Mouse (Mus musculus): ENCODE measurements around the gene Pitpnm3. TPM values are rescaled to one million over a fixed set of nuclear protein-coding genes. Genes with fewer than 3 reads are reported as not detected.

Pitpnm3 gene
- total RNA-seq, 2 experiments from 2014 or later = not detected

DNA sequence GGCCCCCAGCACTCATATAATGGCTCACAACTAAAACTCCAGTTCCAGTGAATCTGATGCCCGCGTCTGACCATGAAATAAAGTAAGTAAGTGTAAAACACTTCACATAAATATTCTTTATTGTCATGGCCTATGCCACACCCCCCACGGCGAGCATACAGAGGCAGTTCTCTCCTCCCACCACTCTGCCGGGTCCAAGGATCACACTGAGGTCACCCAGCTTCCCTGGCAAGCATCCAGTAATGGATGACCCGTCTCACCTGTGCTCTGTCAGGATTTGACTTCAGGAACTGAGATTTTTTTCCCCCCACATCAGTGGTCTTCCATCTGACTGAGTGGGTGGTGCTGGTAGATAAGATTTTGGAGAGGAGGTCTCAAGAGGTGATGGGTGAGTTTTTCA lies 4.6 kb upstream of the Pitpnm3 start:
- ATAC-seq (replicated peaks; ENCODE audit: poor library complexity, severe bottlenecking) = no peak

DNA sequence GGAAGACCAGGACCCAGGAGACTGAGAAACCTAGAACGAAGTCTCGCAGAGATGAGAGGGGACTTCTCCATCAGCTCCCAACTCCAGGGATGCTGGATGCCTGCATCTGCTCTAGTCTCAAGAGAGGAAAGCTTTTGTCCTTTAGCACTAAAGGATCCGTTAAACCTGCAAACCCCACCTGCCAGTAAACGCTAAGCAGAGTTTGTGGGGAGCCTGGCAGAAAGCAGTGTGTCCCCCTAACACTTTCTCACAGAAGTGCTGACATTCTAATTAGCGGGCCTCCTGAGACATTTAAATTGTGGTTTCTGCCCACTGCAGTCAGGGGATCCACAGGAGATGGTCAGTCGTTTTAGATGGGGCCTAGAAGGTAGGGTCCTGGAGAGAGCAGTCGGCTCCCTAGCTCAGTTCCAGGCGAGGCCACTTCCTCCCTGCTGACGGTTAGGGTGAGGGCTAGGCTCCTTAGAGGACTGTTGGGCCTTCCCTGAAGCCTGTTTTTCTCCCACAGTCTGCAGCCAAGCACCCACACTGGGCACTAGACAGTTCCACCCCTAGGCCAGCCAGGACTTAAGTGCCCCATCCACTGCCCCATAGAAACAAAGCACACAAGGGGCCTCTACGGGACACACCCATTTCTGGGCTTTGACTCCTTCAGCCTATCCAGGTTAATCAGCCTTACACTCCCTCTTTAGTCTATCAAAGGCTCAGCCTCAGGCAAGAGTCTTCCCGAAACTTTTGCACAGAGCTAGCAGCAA lies 829 bp upstream of the Pitpnm3 start:
- ATAC-seq (replicated peaks; ENCODE audit: poor library complexity, severe bottlenecking) = no peak

DNA sequence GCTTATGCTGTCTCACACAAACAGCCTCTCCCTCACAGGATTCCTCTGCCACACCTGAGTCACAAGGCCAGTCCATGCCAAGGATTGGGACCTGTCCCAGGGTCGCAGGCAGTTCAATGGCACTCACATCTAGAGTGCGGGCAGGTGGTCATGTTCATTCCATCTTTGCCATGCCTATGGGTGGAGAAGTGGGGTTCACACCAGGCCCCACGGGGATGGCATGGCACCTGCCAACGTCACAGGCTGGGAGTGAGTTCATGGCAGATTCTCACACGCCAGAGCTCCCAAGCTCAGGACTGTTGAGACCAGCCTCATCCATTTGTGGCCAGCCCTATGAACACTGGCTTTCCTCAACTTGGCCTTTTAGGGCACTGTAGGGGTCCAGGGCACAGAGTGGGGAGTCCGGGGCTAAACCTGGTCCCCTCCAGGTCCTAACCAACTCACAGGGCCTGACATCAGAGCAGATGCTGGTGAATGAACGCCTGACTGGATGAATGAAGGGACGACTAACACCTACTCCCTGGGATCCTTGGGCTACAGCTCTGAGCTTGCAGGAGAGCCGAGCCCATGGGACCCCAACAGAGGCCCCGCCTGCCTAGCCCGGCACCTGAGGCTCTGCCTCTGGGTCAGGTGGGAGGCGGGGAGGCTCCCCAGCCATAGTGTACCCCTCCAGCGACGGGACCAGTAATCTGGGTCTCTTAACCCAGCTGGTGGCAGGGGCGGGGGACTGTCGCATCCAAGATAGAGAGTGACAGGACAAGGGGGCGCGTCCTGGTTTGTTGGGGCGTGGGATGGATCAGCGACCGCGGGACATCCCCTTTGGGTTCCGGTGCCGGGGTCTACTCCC lies 819 bp downstream of the Pitpnm3 start:
- no peak for ATAC-seq (replicated peaks; ENCODE audit: poor library complexity, severe bottlenecking)

DNA sequence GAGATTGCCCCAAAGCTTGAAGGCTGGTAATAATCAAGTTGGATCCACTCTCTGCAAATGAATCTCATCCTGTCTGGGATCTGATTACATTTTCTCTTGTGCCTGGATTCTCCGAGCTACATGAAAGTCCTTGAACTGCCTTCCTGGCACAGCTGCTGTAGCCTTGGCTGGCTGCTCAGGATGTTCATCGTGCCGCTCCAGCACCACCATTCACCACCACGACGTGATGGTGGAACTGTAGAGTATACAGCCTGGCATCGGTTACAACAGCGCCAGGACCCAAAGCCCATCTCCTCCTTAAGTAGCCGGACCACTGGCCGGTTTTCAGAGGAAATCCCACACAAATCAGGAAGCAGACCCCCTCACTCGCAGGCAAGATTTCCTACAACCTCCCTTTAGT lies 2.5 kb downstream of the Pitpnm3 start:
- ATAC-seq (replicated peaks; ENCODE audit: poor library complexity, severe bottlenecking) = no peak

DNA sequence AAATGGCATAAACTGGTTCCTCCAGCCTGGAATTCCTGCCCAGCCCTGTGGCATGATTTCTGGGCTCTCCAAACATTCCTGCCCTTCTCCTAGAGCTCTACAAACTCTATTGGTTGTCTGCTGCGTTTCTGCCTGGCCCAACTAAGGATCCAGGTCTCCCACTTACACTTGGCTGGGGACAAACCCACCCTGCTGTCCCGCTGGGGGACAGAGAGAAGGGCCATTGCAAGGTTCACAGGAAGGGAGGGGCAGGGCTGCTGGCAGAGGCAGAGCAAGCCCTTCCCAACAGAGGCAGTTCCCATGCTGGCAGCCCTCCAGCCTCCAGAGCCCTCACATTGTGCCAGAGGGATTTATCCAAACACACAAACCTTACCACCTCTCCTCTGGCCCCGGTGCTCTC lies 3.3 kb downstream of the Pitpnm3 start:
- ATAC-seq (replicated peaks; ENCODE audit: poor library complexity, severe bottlenecking) = no peak

- no peak for ATAC-seq (replicated peaks; ENCODE audit: poor library complexity, severe bottlenecking)
Observed at GRCm38 (mm10) chr11:72131697-72132096, 3.9 kb downstream of the Pitpnm3 start.

DNA sequence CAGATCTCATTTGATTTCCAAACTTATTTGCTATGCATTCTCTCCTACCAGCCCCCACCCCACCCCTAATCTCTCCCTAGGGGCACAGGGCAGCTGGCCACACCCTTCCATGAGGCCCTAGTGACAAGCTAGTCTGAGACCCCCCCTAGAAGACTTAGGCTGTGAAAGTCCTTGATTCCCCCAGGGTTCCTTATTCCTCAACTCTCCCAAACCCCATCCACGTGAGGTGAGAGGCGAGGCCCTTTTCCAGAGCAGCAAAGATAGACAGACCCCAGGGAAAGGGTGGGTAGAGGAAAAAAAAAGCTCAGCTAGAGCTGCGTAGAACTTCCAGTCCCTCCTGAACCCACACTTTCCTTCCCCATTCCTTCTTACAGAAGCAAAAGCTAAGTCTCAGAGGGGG lies 4.7 kb downstream of the Pitpnm3 start:
- no peak for ATAC-seq (replicated peaks; ENCODE audit: poor library complexity, severe bottlenecking)

DNA sequence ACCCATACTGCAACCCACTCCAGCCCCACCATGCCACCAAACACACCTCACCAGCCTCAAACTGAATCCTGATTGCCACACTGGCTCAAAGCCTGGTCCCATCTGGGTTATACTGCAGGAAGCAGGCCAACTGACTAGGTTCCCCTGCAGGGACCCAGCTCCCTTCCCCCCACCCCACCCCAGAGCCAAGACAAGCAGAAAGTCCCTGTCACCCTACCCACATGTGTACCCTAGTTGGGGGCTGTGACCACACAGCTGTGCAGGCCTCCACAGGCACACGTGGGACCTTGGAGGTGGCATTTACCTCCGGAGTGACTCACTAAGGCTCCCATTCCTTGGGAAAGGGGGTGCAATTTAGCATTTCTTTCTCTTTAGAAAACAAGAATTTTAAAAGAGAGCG lies 5.1 kb downstream of the Pitpnm3 start:
- ATAC-seq (replicated peaks; ENCODE audit: poor library complexity, severe bottlenecking) = no peak

- ATAC-seq (replicated peaks; ENCODE audit: poor library complexity, severe bottlenecking) = 0 out of 2 replicates have a peak, but pooled peaks have one; percentile 11
Observed at GRCm38 (mm10) chr11:72130021-72130420, 5.6 kb downstream of the Pitpnm3 start.

DNA sequence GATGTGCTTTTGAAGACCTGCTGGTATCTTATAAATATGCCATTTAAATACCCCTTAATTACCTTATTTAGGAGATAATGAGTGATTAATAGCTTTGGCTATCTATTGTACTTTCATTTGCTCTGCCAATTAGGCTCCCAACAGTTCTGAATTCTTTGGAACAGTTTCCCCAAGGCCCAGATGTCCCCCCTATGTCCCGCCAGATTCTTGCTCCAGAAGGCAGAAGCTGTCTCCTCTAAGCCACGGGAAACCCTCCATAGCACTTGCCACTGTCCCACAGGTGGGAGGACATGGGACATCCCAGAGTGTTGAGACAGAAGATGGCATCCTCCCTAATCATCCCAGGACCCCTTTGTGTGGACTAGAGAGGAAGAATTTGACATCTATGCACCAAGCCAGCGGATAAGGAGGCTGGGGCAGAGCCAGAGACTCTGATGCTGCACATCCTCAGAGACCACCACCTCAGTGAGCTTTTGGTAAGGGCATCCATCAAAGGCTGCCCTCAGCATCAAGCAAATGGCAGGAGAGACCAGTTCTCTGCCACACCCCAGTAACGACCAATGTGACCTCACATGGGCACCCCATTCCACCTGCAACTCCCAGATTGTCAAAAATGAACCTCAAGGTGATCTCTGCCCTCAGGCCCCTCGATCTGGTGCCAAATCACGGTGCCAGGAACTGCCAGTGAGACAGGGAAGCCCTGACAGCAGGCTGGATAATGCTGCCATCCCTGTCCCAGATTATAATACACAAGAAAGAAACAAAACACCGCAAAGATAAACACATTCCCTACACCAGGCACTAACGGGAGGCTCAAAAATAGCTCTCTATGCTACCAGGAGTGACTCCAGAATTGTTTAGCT lies 6.3 kb downstream of the Pitpnm3 start:
- no peak for ATAC-seq (replicated peaks; ENCODE audit: poor library complexity, severe bottlenecking)

DNA sequence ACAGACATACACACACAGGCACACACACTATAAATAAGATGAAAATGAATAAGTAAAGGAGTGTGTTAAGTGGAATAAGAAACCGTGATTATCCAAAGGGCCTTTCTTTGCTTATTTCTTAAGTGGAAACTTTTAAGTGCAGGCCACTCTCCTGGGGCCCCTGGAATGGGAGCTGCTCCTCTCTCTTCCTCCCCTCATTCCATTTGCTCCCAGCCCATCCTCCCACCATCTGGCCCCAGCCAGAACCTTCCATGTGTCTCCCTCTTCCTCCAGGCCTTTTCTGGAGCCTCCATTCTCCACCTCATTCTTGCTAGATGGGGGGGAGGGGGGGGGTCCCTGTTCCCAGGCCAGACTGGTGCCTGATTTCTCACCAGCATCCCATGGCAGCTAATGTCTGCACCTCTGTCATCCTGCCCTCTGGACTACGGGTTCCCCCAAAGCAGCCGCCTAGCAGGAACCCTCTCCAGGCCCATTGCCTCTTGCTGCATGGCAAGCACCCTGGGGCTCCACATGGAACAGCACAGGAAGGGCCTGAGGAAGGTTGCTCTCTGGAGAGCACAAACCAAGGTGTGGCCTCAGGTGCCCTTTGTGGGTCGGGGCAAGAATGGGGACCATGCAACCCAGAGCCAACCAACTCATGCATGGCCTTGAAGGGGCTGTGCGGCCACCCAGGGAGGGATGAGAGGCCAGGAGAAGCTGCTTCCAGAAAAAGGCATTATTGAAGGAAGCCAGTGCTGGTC lies 8.0 kb downstream of the Pitpnm3 start:
- ATAC-seq (replicated peaks; ENCODE audit: poor library complexity, severe bottlenecking) = no peak

DNA sequence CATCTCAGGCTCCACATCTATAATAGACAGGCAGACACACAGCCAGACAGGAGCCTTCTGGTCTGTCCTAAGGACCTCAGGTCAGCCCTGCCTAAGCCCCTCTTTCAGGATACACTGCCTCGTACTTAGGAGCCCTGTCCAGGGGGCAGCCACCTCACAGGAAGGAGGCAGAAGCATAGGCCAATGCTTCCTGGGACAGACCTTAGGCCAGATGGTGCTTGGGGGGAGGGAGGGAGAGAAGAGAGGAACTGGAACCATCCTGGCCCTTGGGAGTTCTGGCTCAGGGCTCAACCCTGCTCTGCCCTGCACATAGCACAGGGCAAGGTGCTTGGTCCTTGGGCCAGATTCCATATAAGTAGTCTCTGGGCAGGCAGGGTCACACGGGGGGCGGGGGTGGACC lies 9.8 kb downstream of the Pitpnm3 start:
- ATAC-seq (replicated peaks; ENCODE audit: poor library complexity, severe bottlenecking) = no peak

DNA sequence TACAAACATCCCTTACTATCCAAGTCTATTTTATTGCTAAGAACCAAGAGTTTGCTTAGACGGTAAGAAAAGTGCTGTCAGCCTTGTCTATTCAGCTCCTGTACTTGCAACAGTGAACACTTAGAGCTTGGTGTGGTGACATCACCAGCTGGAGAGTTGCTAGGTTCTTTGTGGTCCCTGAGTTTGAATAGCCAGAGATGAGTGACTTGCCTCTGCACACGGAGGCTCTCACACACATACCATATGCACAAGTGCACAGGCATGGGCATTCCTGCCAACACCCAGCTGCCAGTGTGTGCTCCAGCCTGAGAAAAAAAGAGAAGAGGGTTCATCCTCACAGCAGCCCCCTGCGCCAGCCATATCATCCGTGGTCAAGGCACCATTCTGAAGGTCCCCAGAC lies 12.0 kb downstream of the Pitpnm3 start:
- ATAC-seq (replicated peaks; ENCODE audit: poor library complexity, severe bottlenecking) = no peak

- ATAC-seq (replicated peaks; ENCODE audit: poor library complexity, severe bottlenecking) = no peak
Observed at GRCm38 (mm10) chr11:72120354-72120753, 15.2 kb downstream of the Pitpnm3 start.

DNA sequence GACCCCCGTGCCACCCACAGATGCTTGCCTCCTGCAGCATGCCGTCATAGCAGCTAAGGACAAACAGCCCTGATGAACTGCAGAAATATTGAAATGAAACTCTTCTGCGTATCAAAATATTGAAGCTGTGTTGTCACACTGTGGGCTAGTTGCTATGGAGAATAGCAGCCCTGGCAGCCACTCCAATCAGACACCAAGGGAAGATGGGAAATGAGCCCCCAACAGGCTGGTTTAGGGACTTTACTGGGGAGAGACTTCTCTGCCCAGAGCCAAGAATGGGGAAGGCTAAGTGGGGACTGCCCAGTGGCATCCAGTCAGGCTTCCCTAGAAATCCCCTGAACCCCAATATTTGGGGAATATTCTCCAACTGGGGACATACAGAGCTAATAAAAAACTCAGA lies 16.9 kb downstream of the Pitpnm3 start:
- ATAC-seq (replicated peaks; ENCODE audit: poor library complexity, severe bottlenecking) = no peak

GRCm38 (mm10) chr11:72113296-72113695 lies 22.3 kb downstream of the Pitpnm3 start:
- ATAC-seq (replicated peaks; ENCODE audit: poor library complexity, severe bottlenecking) = no peak

DNA sequence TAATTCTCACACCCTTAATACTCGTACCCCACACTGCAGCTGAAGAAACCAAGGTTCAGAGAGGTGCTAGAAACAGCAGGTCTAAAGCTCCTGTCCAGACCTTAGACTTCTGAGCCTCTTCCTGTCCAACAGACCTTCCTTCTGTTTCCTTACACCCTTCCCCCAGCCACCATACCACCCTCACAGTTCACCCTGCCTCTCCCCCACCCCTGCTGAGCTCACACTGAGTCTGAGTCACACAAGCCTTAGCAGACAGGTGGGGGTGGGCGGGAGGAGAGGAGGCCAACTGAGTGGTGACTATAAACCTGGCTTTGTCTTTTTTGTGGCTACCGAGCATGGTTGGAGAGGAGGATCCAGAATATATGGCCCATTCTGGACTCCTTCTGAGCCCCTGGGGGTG lies 24.9 kb downstream of the Pitpnm3 start:
- no peak for ATAC-seq (replicated peaks; ENCODE audit: poor library complexity, severe bottlenecking)

DNA sequence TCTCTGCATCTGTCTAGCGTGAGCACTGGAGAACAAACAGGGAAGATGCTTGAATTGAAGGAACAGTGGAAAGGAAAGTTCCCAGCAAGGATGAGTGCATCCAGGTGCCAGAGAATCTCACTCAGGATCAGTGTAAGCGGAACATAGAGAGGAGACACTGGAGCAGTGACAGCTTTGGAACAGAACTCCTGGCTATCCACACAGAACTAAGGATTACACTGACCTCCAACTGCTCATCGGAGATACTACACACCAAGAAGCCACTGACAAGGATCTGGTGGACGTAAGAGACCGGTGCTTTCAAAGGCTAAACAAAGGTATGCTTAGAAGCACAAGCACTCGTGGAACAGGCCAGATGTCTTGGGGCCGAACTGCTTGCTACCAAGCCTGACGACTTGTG lies 31.4 kb downstream of the Pitpnm3 start:
- no peak for ATAC-seq (replicated peaks; ENCODE audit: poor library complexity, severe bottlenecking)

DNA sequence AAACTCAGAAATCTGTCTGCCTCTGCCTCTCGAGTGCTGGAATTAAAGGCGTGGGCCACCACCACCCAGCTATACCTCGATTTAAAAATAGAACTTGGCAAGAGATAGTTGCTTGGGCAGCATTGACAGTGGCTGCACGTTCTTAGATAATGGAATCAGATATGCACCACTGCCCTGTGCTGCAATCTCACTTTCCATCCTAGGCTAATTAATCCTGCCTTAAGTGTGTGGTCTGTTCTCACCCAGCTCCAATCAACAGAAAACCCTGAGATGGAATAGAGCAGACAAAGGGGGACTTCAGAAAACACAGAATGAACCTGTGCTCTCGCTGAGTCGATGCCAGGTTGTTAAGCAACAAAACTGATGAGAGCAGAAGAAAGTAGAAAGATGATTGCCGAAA lies 32.0 kb downstream of the Pitpnm3 start:
- ATAC-seq (replicated peaks; ENCODE audit: poor library complexity, severe bottlenecking) = no peak

- no peak for ATAC-seq (replicated peaks; ENCODE audit: poor library complexity, severe bottlenecking)
Observed at GRCm38 (mm10) chr11:72100996-72101395, 34.6 kb downstream of the Pitpnm3 start.
